Mouse (Mus musculus): ENCODE measurements around the gene Prss44.

DNA sequence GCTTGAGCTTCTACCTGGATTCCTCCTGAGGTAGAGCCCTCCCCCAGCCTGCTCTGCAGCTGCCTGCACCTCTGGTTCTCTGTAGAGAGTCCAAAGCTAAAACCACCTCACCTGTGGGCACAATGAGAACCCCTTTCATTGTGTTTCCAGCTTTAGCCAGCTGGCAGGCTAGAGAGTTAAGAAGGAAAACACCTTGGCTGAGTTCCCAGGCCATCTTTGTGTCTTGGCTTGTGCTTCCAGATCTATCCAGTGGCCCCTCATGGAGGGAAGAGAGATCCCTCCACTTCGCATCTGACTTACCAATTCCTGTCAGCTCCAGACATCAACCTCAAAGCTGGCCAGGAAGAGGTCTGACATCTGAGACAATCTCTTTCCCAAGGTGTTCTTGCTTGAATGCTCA is 35.7 kb upstream of the Prss44 start:
- TF ChIP-seq POLR2A (IDR thresholded peaks at IDR 0.05; ENCODE audit: borderline replicate concordance, control insufficient read depth, low read depth, low read length), result no peak
- no peak for TF ChIP-seq CTCF (IDR thresholded peaks at IDR 0.05; ENCODE audit: control insufficient read depth, insufficient read depth, low read length)

Measured in bone marrow, adult 2 months (tissue).